Mouse (Mus musculus): ENCODE data around the gene Myoz2. TPM values are rescaled to one million over a fixed set of nuclear protein-coding genes. Genes with fewer than 3 reads are reported as not detected.
A peak's percentile ranks its signal among the peaks of the same experiment; 100 is the strongest.

Gene Myoz2
- polyA plus RNA-seq, 1 experiment from 2014 or later, result 0.59 TPM

DNA sequence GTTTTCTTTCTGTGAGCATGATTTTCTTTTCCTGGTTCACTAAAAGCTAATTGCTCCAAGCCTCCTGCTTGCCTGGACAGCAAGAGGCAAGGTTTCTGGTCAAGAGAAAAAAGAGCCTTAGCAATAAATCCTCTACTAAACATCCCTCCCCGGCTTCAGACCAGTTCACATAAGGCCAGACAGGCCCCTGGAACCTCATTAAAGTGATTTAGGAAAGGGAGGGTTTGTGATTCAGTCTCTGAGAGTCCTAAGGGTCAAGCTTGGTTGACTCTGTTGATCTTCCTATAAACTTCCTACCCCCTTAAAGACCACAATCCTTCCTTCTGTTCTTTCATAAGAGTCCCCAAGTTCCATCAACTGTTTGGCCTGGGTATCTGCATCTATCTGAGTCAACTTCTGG, 37.8 kb downstream of the Myoz2 start:
- no peaks in the 10 kb centered on the region for H3K27me3 ChIP-seq (replicated peaks)
- no peaks in the 10 kb centered on the region for H3K36me3 ChIP-seq
- H3K4me2 ChIP-seq (replicated peaks), result no peak overlapping the region
- 41% methylated on average over 1 of the region's 1 CpGs for WGBS
- ATAC-seq, result no peak
- no peak overlapping the region for H3K27ac ChIP-seq
- H3K9ac ChIP-seq, result no peak overlapping the region
- H3K9me3 ChIP-seq, result no peaks in the 10 kb centered on the region
- H3K4me3 ChIP-seq (replicated peaks), result no peak overlapping the region
- no peaks in the 10 kb centered on the region for H3K4me1 ChIP-seq (replicated peaks)

DNA sequence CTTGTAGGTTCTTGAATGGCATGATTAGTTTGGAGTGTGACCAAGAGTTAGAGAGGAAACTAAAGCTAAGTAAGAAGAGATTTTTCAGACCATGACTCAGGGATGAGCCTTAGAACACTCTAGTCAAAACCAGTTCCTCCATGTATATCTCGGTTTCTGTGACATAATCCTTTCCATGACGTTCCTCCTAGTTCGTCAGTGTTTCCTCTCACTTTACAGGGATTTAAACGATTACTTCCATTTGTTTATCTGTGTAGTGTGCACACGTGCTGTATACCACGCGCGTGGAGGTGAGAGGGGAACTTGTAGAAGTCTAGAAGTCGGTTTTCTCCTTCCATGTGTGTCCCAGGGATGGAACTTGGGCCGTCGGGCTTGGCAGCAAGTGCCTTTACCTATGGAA, 47.9 kb downstream of the Myoz2 start:
- Histone ChIP-seq H3K36me3 (no peaks in the 10 kb centered on the region), H3K4me1 (replicated peaks) (peaks cover 4% of the 10 kb centered on the region), H3K4me3 (replicated peaks) (no peak overlapping the region), H3K9ac (no peak overlapping the region), H3K4me2 (replicated peaks) (no peak overlapping the region), H3K27me3 (replicated peaks) (no peaks in the 10 kb centered on the region), H3K27ac (no peak overlapping the region), H3K9me3 (no peaks in the 10 kb centered on the region)
- ATAC-seq, result no peak
- 77% methylated on average over 11 of the region's 11 CpGs for WGBS

DNA sequence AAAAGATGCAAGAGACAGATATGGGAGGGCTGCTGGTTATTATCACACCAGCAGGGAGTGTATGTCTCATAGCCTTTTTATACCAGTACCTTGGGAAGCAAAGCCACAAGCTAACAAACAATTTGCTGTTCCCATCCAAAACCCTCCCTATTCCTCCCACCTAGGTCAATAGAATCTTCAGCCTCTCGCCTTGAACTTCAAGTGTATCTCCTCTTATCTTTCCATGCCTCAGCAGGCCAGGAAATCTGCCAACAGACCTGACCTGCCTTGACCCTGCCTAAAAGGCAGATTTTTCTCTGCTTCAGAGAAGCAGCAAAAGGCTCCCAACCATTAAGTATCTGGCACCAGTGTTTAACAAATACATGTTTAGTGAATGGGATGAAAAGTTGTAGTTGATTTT, 48.4 kb downstream of the Myoz2 start:
- H3K27me3 ChIP-seq (replicated peaks), result no peaks in the 10 kb centered on the region
- no peak overlapping the region for H3K9ac ChIP-seq
- no peak overlapping the region for H3K27ac ChIP-seq
- no peak overlapping the region for H3K4me2 ChIP-seq (replicated peaks)
- H3K4me1 ChIP-seq (replicated peaks), result peaks cover 4% of the 10 kb centered on the region
- no peak for ATAC-seq
- no peaks in the 10 kb centered on the region for H3K9me3 ChIP-seq
- no peaks in the 10 kb centered on the region for H3K36me3 ChIP-seq
- no peak overlapping the region for H3K4me3 ChIP-seq (replicated peaks)
- WGBS, result 32% methylated on average over 1 of the region's 1 CpGs

DNA sequence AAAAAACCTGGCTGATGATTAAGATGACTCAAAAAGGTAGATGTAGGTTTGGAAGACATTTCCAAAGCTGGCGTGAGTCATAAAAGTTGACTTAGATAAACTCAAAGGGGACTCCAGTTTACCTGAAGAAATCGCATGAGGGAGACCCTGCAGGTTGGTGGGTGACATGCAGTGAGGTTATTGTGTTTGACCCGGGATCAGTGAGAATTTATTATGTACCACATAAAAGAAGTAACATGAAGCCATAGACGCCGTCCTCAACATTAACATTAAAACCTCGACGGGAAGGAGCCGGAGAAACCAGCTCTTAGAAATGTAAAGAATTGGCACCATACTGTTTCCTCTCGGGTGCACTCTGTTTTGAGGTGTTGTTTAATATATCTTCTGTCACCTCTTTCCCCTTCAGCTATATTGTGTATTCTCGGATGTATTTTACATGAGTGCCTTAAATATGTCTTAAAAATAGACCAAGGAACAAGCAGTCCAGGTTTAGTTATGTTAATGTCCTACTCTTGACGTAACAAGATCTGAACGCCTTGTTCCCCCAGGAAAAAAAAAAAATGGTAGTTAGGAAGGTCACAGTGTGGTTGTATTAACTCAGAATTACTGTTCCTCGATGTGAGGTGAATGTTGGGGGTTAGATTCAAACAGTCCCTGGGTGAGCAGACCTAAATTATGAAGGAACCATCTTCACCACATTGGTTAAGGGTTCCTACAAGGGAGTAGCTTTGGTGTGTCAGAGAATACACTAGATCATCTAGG, 49.5 kb downstream of the Myoz2 start:
- Histone ChIP-seq H3K27ac (peak overlapping the region; percentile 94), H3K4me3 (replicated peaks) (peak overlapping the region; percentile 92), H3K4me1 (replicated peaks) (peaks cover 4% of the 10 kb centered on the region), H3K36me3 (no peaks in the 10 kb centered on the region), H3K27me3 (replicated peaks) (no peaks in the 10 kb centered on the region), H3K9ac (peak overlapping the region; percentile 98), H3K9me3 (no peaks in the 10 kb centered on the region), H3K4me2 (replicated peaks) (peak overlapping the region; percentile 57)
- ATAC-seq, result no peak
- WGBS, result 15% methylated on average over 13 of the region's 13 CpGs

DNA sequence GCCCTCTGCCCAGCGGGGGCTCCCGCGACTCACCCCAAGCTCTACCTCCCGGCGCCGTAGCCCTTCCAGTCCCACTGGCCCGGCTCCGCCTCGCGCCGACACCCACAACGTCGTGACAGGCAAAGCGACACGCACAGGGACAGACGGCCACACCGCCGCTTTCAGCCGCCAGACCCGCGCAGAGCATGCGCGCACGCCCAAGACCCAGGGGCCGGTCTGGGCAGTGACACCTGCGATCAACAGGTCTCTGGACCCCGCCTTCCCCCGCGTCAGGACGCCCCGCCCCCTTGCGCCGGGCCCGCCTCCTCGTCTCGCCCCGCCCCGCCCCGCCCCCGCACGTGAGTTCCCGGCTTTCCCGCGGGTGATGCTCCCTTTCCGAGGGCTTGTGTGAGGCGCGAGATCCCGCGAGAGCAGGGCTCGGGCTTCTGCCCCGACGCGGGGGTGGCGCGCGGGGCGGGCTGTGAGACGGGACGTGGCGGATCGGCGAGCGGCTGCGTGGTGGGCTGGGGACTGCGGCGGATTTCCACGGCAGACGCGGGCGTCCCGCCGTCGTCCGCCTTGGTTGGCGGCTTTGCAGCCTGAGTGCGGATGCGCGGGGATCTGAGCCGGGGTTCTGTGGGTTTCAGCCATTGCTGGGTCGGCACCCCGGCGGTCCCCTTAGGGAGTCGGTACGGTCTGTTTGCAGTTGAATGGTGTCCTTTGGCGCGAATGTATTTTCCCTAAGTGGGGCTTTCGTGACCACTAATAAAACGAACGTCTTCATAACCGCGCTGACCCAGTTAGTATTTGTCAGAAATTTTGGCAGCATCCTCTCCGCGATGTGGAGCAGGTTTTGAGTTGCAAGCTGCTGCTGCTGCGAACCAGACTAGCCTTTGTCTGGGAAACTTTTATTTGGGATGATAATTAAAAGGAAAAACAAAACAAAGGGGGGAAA, 50.3 kb downstream of the Myoz2 start, which contains the start of gene Usp53:
TSS of gene Usp53 (minus strand) at position 262 of the 934 bp plus-strand sequence.
- Histone ChIP-seq H3K4me2 (replicated peaks) (peak within 1 kb of the TSS; percentile 57), H3K4me3 (replicated peaks) (peak within 1 kb of the TSS; percentile 92), H3K4me1 (replicated peaks) (peaks cover 4% of the 10 kb centered on the region), H3K27me3 (replicated peaks) (no peaks in the 10 kb centered on the region), H3K9me3 (no peaks in the 10 kb centered on the region), H3K27ac (peak within 1 kb of the TSS; percentile 97), H3K9ac (peak within 1 kb of the TSS; percentile 98), H3K36me3 (no peaks in the 10 kb centered on the region)
- ATAC-seq, result peak; percentile 99
- under 1% methylated on average over 94 of the region's 94 CpGs for WGBS

DNA sequence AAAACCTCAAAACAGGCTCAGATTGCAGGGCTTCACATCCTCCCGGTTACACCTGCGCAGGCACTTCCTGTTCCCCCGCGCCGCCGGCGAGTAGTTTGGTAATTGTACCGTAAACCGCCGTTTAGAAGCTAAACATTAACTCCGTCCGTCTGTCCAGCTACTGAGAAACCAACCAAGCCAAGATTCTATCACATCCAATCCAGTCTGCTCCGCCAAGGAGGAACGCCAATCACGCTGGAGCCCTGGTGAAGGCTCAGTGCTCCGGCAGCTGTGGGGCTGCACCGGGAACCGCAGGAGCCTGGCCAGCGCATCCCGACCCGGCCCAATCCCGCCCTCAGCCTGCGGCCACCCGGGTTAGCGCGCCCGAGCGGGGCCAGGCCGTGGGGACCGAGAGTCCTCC, 51.0 kb downstream of the Myoz2 start:
- peak; percentile 85 for ATAC-seq
- H3K4me2 ChIP-seq (replicated peaks), result peak overlapping the region; percentile 57
- under 1% methylated on average over 29 of the region's 30 CpGs for WGBS
- H3K27ac ChIP-seq, result peak overlapping the region; percentile 97
- no peaks in the 10 kb centered on the region for H3K27me3 ChIP-seq (replicated peaks)
- peaks cover 4% of the 10 kb centered on the region for H3K4me1 ChIP-seq (replicated peaks)
- peak overlapping the region; percentile 84 for H3K9ac ChIP-seq
- H3K36me3 ChIP-seq, result 0 out of 2 replicates have a peak, but pooled peaks cover 2% of the 10 kb centered on the region
- H3K9me3 ChIP-seq, result no peaks in the 10 kb centered on the region
- H3K4me3 ChIP-seq (replicated peaks), result peak overlapping the region; percentile 92

DNA sequence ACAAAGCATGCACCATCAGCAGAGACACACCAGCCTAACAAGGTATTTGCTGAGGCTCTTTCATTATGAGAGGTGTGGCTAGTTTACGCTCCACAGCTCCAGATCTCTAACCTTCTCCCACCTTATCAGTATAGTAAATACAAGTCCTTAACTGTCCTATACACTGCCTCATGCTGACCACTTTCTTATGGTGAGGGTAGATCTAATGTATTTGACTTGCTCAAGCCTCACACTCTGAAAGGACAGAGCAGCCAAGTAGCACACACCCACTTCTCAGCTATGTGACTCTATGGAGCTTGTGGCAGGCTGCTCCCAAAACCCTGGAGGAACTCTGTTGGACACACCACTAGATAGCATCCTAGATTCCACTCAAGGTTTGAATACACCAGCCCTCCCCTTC, 58.9 kb downstream of the Myoz2 start:
- H3K36me3 ChIP-seq, result 0 out of 2 replicates have a peak, but pooled peaks cover 2% of the 10 kb centered on the region
- no peak overlapping the region for H3K4me2 ChIP-seq (replicated peaks)
- ATAC-seq, result no peak
- 80% methylated on average over 1 of the region's 1 CpGs for WGBS
- no peak overlapping the region for H3K4me3 ChIP-seq (replicated peaks)
- no peaks in the 10 kb centered on the region for H3K4me1 ChIP-seq (replicated peaks)
- H3K27ac ChIP-seq, result no peak overlapping the region
- no peaks in the 10 kb centered on the region for H3K27me3 ChIP-seq (replicated peaks)
- no peaks in the 10 kb centered on the region for H3K9me3 ChIP-seq
- H3K9ac ChIP-seq, result no peak overlapping the region

DNA sequence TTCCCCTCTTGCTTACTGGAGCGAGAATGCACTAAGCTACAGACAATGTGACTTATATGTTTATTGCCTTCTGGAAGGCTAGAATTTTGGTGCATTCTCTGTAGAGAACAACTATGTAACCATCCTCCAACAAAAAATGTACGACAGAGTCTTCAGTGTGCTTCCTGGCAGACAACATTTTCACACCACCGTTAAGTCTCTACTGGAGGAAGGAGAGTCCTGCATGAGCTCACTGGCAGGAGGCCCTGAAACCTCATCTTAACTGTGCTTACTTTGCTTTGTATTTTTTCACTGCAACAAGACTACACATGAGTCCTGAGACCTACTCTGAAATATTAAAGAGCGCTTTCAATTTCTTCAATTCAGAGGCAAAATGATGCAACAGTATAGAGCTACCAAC, 59.5 kb downstream of the Myoz2 start:
- Histone ChIP-seq H3K27me3 (replicated peaks) (no peaks in the 10 kb centered on the region), H3K9me3 (no peaks in the 10 kb centered on the region), H3K4me3 (replicated peaks) (no peak overlapping the region), H3K4me1 (replicated peaks) (no peaks in the 10 kb centered on the region), H3K36me3 (0 out of 2 replicates have a peak, but pooled peaks cover 2% of the 10 kb centered on the region), H3K4me2 (replicated peaks) (no peak overlapping the region), H3K9ac (no peak overlapping the region), H3K27ac (no peak overlapping the region)
- ATAC-seq, result no peak
- 78% methylated on average over 4 of the region's 4 CpGs for WGBS

DNA sequence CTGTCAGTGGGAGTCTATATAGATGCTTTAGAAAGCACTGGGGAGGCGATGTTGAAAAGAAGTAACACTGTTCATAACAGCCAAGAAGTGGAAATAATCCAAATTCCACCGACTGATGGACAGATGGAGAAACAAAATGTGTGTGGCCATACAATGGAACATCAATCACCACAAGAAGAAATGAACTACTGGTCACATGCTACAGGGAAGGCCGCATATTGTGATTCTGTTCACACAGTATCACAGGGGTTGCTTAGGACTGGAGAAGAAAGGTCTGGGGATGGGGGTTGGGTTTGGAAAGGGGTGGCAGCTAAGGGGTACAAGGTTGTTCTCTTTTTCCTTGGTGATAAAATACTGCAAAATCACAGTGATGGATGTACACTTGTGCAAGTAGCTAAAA, 60.0 kb downstream of the Myoz2 start:
- whole genome bisulfite sequencing, result 86% methylated on average over 3 of the region's 3 CpGs
- no peak for ATAC-seq
- no peak overlapping the region for H3K27ac ChIP-seq

DNA sequence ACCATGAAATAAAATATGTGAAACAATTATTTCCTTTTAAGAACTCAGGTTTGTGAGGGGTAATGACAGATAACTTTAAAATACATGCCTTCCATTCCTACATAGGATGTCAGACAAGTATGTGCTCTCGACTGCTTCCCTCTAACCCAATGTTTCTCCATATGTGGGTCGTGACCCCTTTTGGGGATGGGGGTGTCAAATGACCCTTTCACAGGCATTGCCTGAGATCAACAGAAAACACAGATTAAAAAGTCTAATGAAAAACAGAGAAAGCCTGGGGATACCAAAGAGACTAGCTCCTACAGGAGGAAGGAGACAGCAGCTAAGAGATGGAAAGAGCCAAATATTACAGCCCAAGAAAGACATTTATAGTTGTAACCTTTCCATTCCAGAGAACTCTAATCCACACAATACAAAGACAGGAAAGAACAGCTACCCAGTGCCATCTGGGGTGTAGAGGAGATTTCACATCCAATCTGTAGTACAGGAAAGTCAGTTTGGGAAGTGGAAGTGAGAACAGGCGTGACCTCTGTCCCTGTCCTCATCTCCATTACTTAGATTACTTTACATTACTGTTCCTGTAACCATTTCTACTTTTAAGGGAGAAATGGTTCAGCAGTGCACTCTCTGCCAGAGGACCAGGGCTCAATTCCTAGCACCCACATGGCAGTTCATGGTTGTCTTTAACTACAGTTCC, 62.5 kb downstream of the Myoz2 start:
- H3K4me1 ChIP-seq (replicated peaks), result no peaks in the 10 kb centered on the region
- 71% methylated on average over 3 of the region's 3 CpGs for WGBS
- no peak overlapping the region for H3K9ac ChIP-seq
- no peaks in the 10 kb centered on the region for H3K36me3 ChIP-seq
- H3K27ac ChIP-seq, result no peak overlapping the region
- no peaks in the 10 kb centered on the region for H3K27me3 ChIP-seq (replicated peaks)
- H3K4me2 ChIP-seq (replicated peaks), result no peak overlapping the region
- no peaks in the 10 kb centered on the region for H3K9me3 ChIP-seq
- no peak overlapping the region for H3K4me3 ChIP-seq (replicated peaks)
- ATAC-seq, result no peak

More for the DNA sequence above, 60.0 kb downstream of the Myoz2 start:
- Histone ChIP-seq H3K9me3 (no peaks in the 10 kb centered on the region), H3K36me3 (0 out of 2 replicates have a peak, but pooled peaks cover 2% of the 10 kb centered on the region), H3K9ac (no peak overlapping the region), H3K4me3 (replicated peaks) (no peak overlapping the region), H3K4me2 (replicated peaks) (no peak overlapping the region), H3K27me3 (replicated peaks) (no peaks in the 10 kb centered on the region), H3K4me1 (replicated peaks) (no peaks in the 10 kb centered on the region)

DNA sequence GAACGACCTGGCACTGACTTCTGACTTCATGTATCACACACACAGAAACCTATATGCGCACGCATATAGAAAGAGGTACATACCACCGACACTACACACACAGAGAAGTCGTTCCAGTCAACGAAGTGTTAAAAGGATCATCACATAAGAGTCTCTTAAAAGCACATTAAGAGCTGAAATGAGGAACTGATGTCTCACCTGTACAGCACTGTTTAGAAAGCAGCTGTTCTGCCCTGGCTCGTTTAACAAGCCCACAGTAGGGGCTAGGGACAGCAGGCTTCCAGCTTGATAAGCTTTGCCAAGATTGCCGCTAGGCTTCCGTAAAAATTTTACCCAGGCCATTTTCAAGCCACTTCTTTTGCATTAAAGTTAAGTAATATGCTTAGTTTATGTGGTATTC, 66.4 kb downstream of the Myoz2 start:
- no peak for ATAC-seq
- no peaks in the 10 kb centered on the region for H3K9me3 ChIP-seq
- H3K27ac ChIP-seq, result no peak overlapping the region
- no peaks in the 10 kb centered on the region for H3K27me3 ChIP-seq (replicated peaks)
- no peak overlapping the region for H3K9ac ChIP-seq
- H3K36me3 ChIP-seq, result no peaks in the 10 kb centered on the region
- H3K4me1 ChIP-seq (replicated peaks), result no peaks in the 10 kb centered on the region
- 90% methylated on average over 9 of the region's 9 CpGs for WGBS
- H3K4me2 ChIP-seq (replicated peaks), result no peak overlapping the region
- H3K4me3 ChIP-seq (replicated peaks), result no peak overlapping the region

DNA sequence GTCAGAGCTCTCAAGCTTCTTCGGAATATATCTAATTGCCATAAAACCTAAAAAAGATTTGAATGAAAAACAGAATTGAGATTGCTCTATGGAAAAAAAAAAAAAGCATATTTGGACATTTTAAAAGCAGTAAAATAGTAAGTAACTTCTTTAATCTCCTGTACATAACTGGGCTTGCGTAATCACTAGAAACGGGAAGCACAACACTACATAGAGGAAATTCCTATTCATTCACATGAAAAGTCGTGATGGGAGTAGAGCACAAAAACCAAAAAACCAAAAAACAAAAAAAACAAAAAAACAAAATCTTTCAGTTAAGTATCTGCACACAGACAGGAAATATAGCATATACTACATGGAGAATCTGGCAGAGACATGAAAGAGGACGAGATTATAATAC, 70.5 kb downstream of the Myoz2 start:
- no peaks in the 10 kb centered on the region for H3K4me1 ChIP-seq (replicated peaks)
- H3K4me3 ChIP-seq (replicated peaks), result no peak overlapping the region
- H3K36me3 ChIP-seq, result no peaks in the 10 kb centered on the region
- WGBS, result 87% methylated on average over 5 of the region's 5 CpGs
- H3K27ac ChIP-seq, result no peak overlapping the region
- H3K27me3 ChIP-seq (replicated peaks), result no peaks in the 10 kb centered on the region
- no peak overlapping the region for H3K9ac ChIP-seq
- no peak overlapping the region for H3K4me2 ChIP-seq (replicated peaks)
- no peak for ATAC-seq
- H3K9me3 ChIP-seq, result no peaks in the 10 kb centered on the region
